In the genomic region with DNA sequence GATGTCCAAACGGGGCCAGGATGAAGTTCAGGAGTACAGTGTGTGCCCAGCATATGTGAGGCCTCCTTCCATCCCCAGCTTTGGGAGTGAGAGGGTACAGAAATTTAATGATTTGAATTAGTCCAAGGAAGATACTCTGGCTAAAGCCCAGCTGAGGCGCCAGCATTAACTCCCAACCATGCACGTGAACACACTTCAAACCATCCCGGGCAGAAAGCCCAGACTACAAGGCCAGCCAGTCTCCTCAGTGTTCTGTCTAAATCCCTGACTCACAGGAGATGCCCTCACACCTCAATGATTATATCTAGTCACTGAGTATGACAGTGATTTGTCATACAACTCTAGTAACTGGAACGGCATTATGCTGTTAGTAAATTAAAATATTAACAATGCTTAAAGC, we compare ENCODE assay signal across 11 mouse cellular contexts. TPM values are rescaled to one million over a fixed set of nuclear protein-coding genes. Genes with fewer than 3 reads are reported as not detected.
A peak's percentile ranks its signal among the peaks of the same experiment; 100 is the strongest.
DNase-seq lines count a peak whose midpoint lies in the region; ATAC-seq and TF ChIP-seq lines count a peak whose summit lies in the region.
"Had no signal": no experiment of that assay in that cellular context is flagged by ENCODE, and none has a peak within 500 bp of the region (broad histone marks: within the 10 kb centered on the region; RNA-seq: fewer than 3 reads in every experiment).

No protein-coding gene starts in this region.

- no peak overlapping the region for H3K9ac ChIP-seq in midbrain, postnatal 0 days (replicated peaks; ENCODE audit: low read length, poor library complexity, severe bottlenecking)
- no peak overlapping the region for H3K9ac ChIP-seq in midbrain, embryonic 13.5 days (replicated peaks)
- H3K9ac ChIP-seq: liver, embryonic 13.5 days had no signal

- intact Hi-C loops in left cerebral cortex, postnatal 36 days (cut with DNase I) = no loop called here

- no peak for DNase-seq in frontal cortex, postnatal 25 days (ENCODE audit: low spot score in 2 of 2)
- peak; percentile 75 for DNase-seq in midbrain, postnatal 0 days (ENCODE audit: low spot score)
- DNase-seq in cerebellum, postnatal 10 days = peak; percentile 87 to 91
- DNase-seq in right cerebral cortex, postnatal 14 days = peak; percentile 18
- no peak for DNase-seq in left cerebral cortex, postnatal 36 days (ENCODE audit: low spot score in 2 of 2)
- DNase-seq in thymus, postnatal 25 days = no peak
- DNase-seq: B cell, adult 2 months; liver, embryonic 13.5 days had no signal

- H3K4me1 ChIP-seq in midbrain, postnatal 0 days (ENCODE audit: insufficient read depth, low read length) = no peaks in the 10 kb centered on the region
- no peaks in the 10 kb centered on the region for H3K4me1 ChIP-seq in midbrain, embryonic 13.5 days (replicated peaks)

- no peak overlapping the region for H3K4me3 ChIP-seq in midbrain, postnatal 0 days (ENCODE audit: low read depth, low read length)
- no peak overlapping the region for H3K4me3 ChIP-seq in midbrain, embryonic 13.5 days (replicated peaks)
- H3K4me3 ChIP-seq: liver, embryonic 13.5 days had no signal

- no peak for TF ChIP-seq CTCF in midbrain, postnatal 0 days (IDR thresholded peaks at IDR 0.05)

- WGBS in midbrain, postnatal 0 days = 66% methylated on average over 5 of the region's 5 CpGs
- WGBS in midbrain, embryonic 13.5 days = 83% methylated on average over 5 of the region's 5 CpGs

- no peak overlapping the region for H3K4me2 ChIP-seq in midbrain, postnatal 0 days (ENCODE audit: low read depth, low read length, poor library complexity, severe bottlenecking)
- no peak overlapping the region for H3K4me2 ChIP-seq in midbrain, embryonic 13.5 days (replicated peaks)
- H3K4me2 ChIP-seq: liver, embryonic 13.5 days had no signal

- H3K27me3 ChIP-seq in midbrain, postnatal 0 days (ENCODE audit: insufficient read depth, low read length) = no peaks in the 10 kb centered on the region
- H3K27me3 ChIP-seq in midbrain, embryonic 13.5 days = no peaks in the 10 kb centered on the region
- H3K27me3 ChIP-seq: liver, embryonic 13.5 days had no signal

- H3K36me3 ChIP-seq in midbrain, postnatal 0 days (ENCODE audit: insufficient read depth, low read length) = no peaks in the 10 kb centered on the region
- H3K36me3 ChIP-seq in midbrain, embryonic 13.5 days = no peaks in the 10 kb centered on the region

- no peak overlapping the region for H3K27ac ChIP-seq in midbrain, postnatal 0 days (ENCODE audit: low read depth, low read length)
- no peak overlapping the region for H3K27ac ChIP-seq in midbrain, embryonic 13.5 days
- H3K27ac ChIP-seq: liver, embryonic 13.5 days had no signal

- peak; percentile 44; the same call in 1 of the 2 replicates for ATAC-seq in frontal cortex, adult (ENCODE audit: low TSS enrichment)
- no peak for ATAC-seq in midbrain, postnatal 0 days (ENCODE audit: low FRiP score)
- ATAC-seq in midbrain, embryonic 13.5 days = no peak

- no peaks in the 10 kb centered on the region for H3K9me3 ChIP-seq in midbrain, postnatal 0 days (ENCODE audit: low read length)
- no peaks in the 10 kb centered on the region for H3K9me3 ChIP-seq in midbrain, embryonic 13.5 days
- H3K9me3 ChIP-seq: liver, embryonic 13.5 days had no signal

RNA-seq across cellular contexts. Expression of gene Ube2d2b, which starts 17.4 kb away (rescaled TPM):
- not detected in 2 replicates for total RNA-seq in midbrain, postnatal 0 days (2014; rRNA removed)
- 0.09 TPM in 1 of 2 replicates, not detected in the other for polyA plus RNA-seq in midbrain, postnatal 0 days (2015; fragmentation: Nextera tagmentation; extraction: Ambion mirVana)
- polyA plus RNA-seq in midbrain, embryonic 13.5 days (2015; fragmentation: Nextera tagmentation; extraction: Ambion mirVana) = 0.12 TPM in 1 of 2 replicates, not detected in the other
- total RNA-seq in left cerebral cortex, postnatal 36 days (2021) = not detected
- polyA plus RNA-seq: embryonic facial prominence, embryonic 14.5 days had no signal

RNA-seq across cellular contexts. Expression of gene Evi5, which starts 27.6 kb away (rescaled TPM):
- 47.1 and 68.6 TPM in 2 replicates for total RNA-seq in midbrain, postnatal 0 days (2014; rRNA removed)
- 53.1 and 55.0 TPM in 2 replicates for polyA plus RNA-seq in midbrain, postnatal 0 days (2015; fragmentation: Nextera tagmentation; extraction: Ambion mirVana)
- 40.8 and 44.3 TPM in 2 replicates for polyA plus RNA-seq in midbrain, embryonic 13.5 days (2015; fragmentation: Nextera tagmentation; extraction: Ambion mirVana)
- 10 to 100 TPM; 73.4 to 88.4 TPM for total RNA-seq in left cerebral cortex, postnatal 36 days (2021)

RNA-seq across cellular contexts. Expression of gene Rpl5, which starts 53.0 kb away (rescaled TPM):
- 128 and 189 TPM in 2 replicates for total RNA-seq in midbrain, postnatal 0 days (2014; rRNA removed)
- polyA plus RNA-seq in midbrain, postnatal 0 days (2015; fragmentation: Nextera tagmentation; extraction: Ambion mirVana) = 62.2 and 63.1 TPM in 2 replicates
- 68.4 and 73.7 TPM in 2 replicates for polyA plus RNA-seq in midbrain, embryonic 13.5 days (2015; fragmentation: Nextera tagmentation; extraction: Ambion mirVana)
- total RNA-seq in left cerebral cortex, postnatal 36 days (2021) = 10 to 100 TPM; 51.5 to 67.5 TPM

Comparison
In these comparisons a context has a peak if more than half of its experiments do, and no peak if none do; other contexts are left out.
1. DNase-seq: peak in midbrain, postnatal 0 days (single experiment), cerebellum, postnatal 10 days (2 of 2) and right cerebral cortex, postnatal 14 days (single experiment); none in frontal cortex, postnatal 25 days (0 of 2), left cerebral cortex, postnatal 36 days (0 of 2) and thymus, postnatal 25 days (single experiment).